Mouse (Mus musculus): ENCODE measurements at regions not wholly inside any gene's neighbourhood (a gene's known extent, or its start where the extent isn't known, plus 50 kb on each side); places are given as distances from the start of the nearest gene placed in this dataset.
"Not testable (repeated sequence)": the region's sequence is repeated elsewhere in the genome, so short reads cannot be mapped to it uniquely, and the experiment has no call there.

GRCm38 (mm10) chr14:48800857-48801256 lies 127.2 kb upstream of the Otx2 start:
- H3K9me3 ChIP-seq: no peaks in the 10 kb centered on the region
- no peak overlapping the region for H3K4me2 ChIP-seq
- WGBS: 14% methylated on average over 5 of the region's 5 CpGs
- H3K27me3 ChIP-seq: peaks cover 6% of the 10 kb centered on the region; the same call in 1 of the 2 replicates
- peaks cover 7% of the 10 kb centered on the region; the same call in 1 of the 2 replicates for H3K4me1 ChIP-seq
- no peak overlapping the region for H3K9ac ChIP-seq
- H3K27ac ChIP-seq: no peak overlapping the region
- H3K36me3 ChIP-seq: no peaks in the 10 kb centered on the region
- H3K4me3 ChIP-seq: no peak overlapping the region
- ATAC-seq (ENCODE audit: insufficient number of reproducible peaks, insufficient read depth, low FRiP score, low TSS enrichment, low read depth): no peak

DNA sequence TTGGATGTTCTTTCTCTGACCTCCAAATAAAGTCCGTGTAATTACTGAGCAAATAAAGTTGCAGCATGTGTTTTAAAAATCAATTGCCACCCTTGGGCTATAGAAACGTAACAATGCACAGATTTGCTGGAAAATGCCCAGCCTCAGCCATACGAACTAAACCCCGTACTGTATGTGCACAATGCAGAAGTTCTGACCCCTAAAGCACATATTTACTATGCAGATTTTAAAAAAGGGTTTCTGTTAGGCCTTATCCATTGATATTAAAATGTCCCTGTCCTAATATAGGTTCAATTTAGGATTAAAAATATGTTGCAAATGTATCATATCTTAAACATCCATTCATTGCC lies 126.5 kb upstream of the Otx2 start:
- ATAC-seq (ENCODE audit: insufficient number of reproducible peaks, insufficient read depth, low FRiP score, low TSS enrichment, low read depth): no peak
- no peak overlapping the region for H3K4me2 ChIP-seq
- peaks cover 6% of the 10 kb centered on the region; the same call in 1 of the 2 replicates for H3K27me3 ChIP-seq
- no peak overlapping the region for H3K9ac ChIP-seq
- peaks cover 7% of the 10 kb centered on the region; the same call in 1 of the 2 replicates for H3K4me1 ChIP-seq
- H3K4me3 ChIP-seq: no peak overlapping the region
- no peaks in the 10 kb centered on the region for H3K9me3 ChIP-seq
- no peak overlapping the region for H3K27ac ChIP-seq
- H3K36me3 ChIP-seq: no peaks in the 10 kb centered on the region
- 19% methylated on average over 4 of the region's 4 CpGs for WGBS

GRCm38 (mm10) chr14:48799442-48800099 lies 126.0 kb upstream of the Otx2 start:
- ATAC-seq (ENCODE audit: insufficient number of reproducible peaks, insufficient read depth, low FRiP score, low TSS enrichment, low read depth): no peak
- no peak overlapping the region for H3K4me3 ChIP-seq
- H3K4me1 ChIP-seq: peaks cover 7% of the 10 kb centered on the region; the same call in 1 of the 2 replicates
- H3K27me3 ChIP-seq: peaks cover 6% of the 10 kb centered on the region; the same call in 1 of the 2 replicates
- no peak overlapping the region for H3K4me2 ChIP-seq
- no peak overlapping the region for H3K9ac ChIP-seq
- WGBS: 30% methylated on average over 10 of the region's 10 CpGs
- H3K9me3 ChIP-seq: no peaks in the 10 kb centered on the region
- H3K27ac ChIP-seq: no peak overlapping the region
- no peaks in the 10 kb centered on the region for H3K36me3 ChIP-seq

GRCm38 (mm10) chr14:48791507-48791906 lies 117.9 kb upstream of the Otx2 start:
- Histone ChIP-seq H3K36me3 (no peaks in the 10 kb centered on the region), H3K9me3 (no peaks in the 10 kb centered on the region), H3K27me3 (no peaks in the 10 kb centered on the region), H3K4me1 (no peaks in the 10 kb centered on the region), H3K9ac (no peak overlapping the region), H3K27ac (no peak overlapping the region), H3K4me3 (no peak overlapping the region), H3K4me2 (no peak overlapping the region)
- WGBS: 83% methylated on average over 5 of the region's 5 CpGs
- ATAC-seq (ENCODE audit: insufficient number of reproducible peaks, insufficient read depth, low FRiP score, low TSS enrichment, low read depth): no peak

DNA sequence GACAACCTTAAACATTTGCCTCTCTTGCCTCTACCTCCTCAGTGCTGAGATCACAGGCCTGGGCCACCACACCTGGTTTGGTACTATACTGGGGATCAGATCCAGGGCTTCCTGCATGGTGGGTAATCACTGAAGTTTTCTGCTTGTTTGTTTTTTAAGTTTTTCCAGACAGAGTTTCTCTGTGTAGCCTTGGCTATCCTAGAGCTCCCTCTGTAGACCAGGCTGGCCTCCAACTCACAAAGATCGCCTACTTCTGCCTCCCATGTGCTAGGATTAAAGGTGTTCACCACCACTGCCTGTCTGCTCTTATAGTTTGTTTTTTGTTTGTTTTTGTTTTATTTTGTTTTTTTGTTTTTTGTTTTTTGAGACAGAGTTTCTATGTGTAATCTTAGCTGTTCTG lies 105.7 kb upstream of the Otx2 start:
- Histone ChIP-seq H3K36me3 (no peaks in the 10 kb centered on the region), H3K9me3 (no peaks in the 10 kb centered on the region), H3K4me2 (no peak overlapping the region), H3K4me3 (no peak overlapping the region), H3K9ac (no peak overlapping the region), H3K4me1 (no peaks in the 10 kb centered on the region), H3K27ac (no peak overlapping the region), H3K27me3 (no peaks in the 10 kb centered on the region)
- ATAC-seq (ENCODE audit: insufficient number of reproducible peaks, insufficient read depth, low FRiP score, low TSS enrichment, low read depth): no peak
- WGBS: 84% methylated on average over 1 of the region's 1 CpGs

DNA sequence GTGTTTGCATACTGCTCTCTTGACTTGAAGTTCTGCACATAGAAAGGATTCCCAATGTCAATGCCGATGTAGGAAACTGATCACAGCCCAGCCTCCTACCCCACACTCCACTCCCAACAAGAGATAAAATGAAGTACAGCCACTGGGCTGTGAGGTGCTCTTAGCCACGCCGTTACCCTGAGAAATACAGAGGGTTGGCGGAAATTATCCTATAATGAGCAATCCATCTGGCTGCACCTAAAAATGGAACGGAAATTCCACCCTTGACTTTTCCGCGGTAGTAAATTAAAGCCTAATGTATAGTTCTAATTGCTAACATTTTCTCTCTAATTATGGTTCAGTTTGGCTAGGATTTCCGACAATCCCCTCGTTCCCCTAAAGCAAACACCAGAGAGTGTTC lies 97.2 kb upstream of the Otx2 start:
- ATAC-seq (ENCODE audit: insufficient number of reproducible peaks, insufficient read depth, low FRiP score, low TSS enrichment, low read depth): no peak
- 35% methylated on average over 9 of the region's 9 CpGs for WGBS
- no peak overlapping the region for H3K4me2 ChIP-seq

DNA sequence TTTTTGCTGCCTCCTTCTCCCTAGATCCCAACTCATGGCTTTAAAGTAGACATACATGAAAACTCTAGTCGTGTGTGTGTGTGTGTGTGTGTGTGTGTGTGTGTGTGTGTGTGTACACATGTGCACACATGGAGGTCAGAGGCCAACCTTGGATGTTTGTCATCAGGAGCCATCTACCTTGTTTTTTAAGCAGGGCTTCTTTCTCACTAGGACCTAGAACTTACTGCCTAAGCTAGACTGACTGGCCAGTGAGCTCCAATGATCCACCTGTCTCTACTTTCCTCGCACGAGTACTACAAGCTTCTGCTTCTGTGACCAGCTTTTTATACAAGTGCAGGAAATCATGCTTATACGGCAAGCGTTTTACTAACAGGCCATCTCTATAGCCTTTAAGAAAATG lies 89.1 kb upstream of the Otx2 start:
- Histone ChIP-seq H3K27me3 (no peaks in the 10 kb centered on the region), H3K4me1 (no peaks in the 10 kb centered on the region), H3K4me2 (no peak overlapping the region), H3K9ac (no peak overlapping the region), H3K9me3 (no peaks in the 10 kb centered on the region), H3K27ac (no peak overlapping the region), H3K36me3 (no peaks in the 10 kb centered on the region), H3K4me3 (no peak overlapping the region)
- ATAC-seq (ENCODE audit: insufficient number of reproducible peaks, insufficient read depth, low FRiP score, low TSS enrichment, low read depth): no peak
- WGBS: 86% methylated on average over 5 of the region's 5 CpGs

More for the DNA sequence above, 97.2 kb upstream of the Otx2 start:
- no peaks in the 10 kb centered on the region for H3K27me3 ChIP-seq
- no peak overlapping the region for H3K9ac ChIP-seq
- no peak overlapping the region for H3K4me3 ChIP-seq
- H3K27ac ChIP-seq: no peak overlapping the region
- no peaks in the 10 kb centered on the region for H3K9me3 ChIP-seq
- no peaks in the 10 kb centered on the region for H3K4me1 ChIP-seq
- H3K36me3 ChIP-seq: no peaks in the 10 kb centered on the region

DNA sequence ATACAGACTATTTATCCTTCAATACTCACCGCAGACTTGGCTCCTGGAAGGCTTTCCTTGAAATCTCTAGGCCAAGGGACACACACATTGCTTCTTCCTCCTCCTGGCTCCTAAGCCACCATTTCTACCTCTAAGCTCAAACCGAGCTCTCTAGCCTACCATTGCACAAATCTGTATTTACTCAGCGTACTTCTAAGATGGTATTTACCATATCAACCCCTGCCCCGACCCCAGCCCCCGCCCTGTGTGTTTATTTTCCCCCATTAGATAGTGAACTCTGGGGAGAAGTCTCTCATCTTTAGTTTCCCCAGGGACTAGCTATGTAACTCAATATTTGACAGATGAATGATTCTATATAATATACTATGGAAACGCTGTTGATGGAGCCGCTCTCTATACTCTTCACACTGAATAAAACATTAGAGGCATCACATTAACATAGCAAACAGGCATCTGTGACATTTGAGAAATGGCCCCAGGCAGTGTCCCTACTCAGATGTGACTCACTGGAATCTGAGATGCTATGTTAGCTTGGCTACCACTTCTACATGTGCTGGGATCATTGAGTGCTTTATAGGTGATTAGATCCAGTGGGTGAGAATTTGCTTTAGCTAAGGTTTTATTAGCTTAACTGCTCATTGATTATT lies 87.5 kb upstream of the Otx2 start:
- Histone ChIP-seq H3K27me3 (no peaks in the 10 kb centered on the region), H3K9ac (no peak overlapping the region), H3K27ac (no peak overlapping the region), H3K4me2 (no peak overlapping the region), H3K36me3 (no peaks in the 10 kb centered on the region), H3K4me1 (no peaks in the 10 kb centered on the region), H3K4me3 (no peak overlapping the region), H3K9me3 (no peaks in the 10 kb centered on the region)
- WGBS: 61% methylated on average over 7 of the region's 7 CpGs
- ATAC-seq (ENCODE audit: insufficient number of reproducible peaks, insufficient read depth, low FRiP score, low TSS enrichment, low read depth): no peak

- H3K36me3 ChIP-seq; H3K4me2 ChIP-seq; H3K4me1 ChIP-seq; H3K4me3 ChIP-seq; H3K9ac ChIP-seq; H3K27ac ChIP-seq; ATAC-seq (ENCODE audit: insufficient number of reproducible peaks, insufficient read depth, low FRiP score, low TSS enrichment, low read depth); H3K9me3 ChIP-seq: not testable (repeated sequence)
- peaks cover 40% of the 10 kb centered on the region for H3K27me3 ChIP-seq
- WGBS: 92% methylated on average over 5 of the region's 5 CpGs
Observed at GRCm38 (mm10) chr14:48755096-48755495, 81.5 kb upstream of the Otx2 start.

- no peak overlapping the region for H3K4me2 ChIP-seq
- WGBS: 28% methylated on average over 11 of the region's 11 CpGs
- no peak overlapping the region for H3K4me3 ChIP-seq
- no peak overlapping the region for H3K9ac ChIP-seq
- no peaks in the 10 kb centered on the region for H3K9me3 ChIP-seq
- ATAC-seq (ENCODE audit: insufficient number of reproducible peaks, insufficient read depth, low FRiP score, low TSS enrichment, low read depth): no peak
- H3K4me1 ChIP-seq: 0 out of 2 replicates have a peak, but pooled peaks cover 9% of the 10 kb centered on the region
- H3K36me3 ChIP-seq: no peaks in the 10 kb centered on the region
- no peak overlapping the region for H3K27ac ChIP-seq
- peaks cover 44% of the 10 kb centered on the region for H3K27me3 ChIP-seq
Observed at GRCm38 (mm10) chr14:48754080-48754720, 80.6 kb upstream of the Otx2 start.

- H3K27me3 ChIP-seq: peaks cover 44% of the 10 kb centered on the region
- H3K27ac ChIP-seq: no peak overlapping the region
- H3K36me3 ChIP-seq: no peaks in the 10 kb centered on the region
- 0 out of 2 replicates have a peak, but pooled peaks cover 9% of the 10 kb centered on the region for H3K4me1 ChIP-seq
- no peak overlapping the region for H3K4me2 ChIP-seq
- ATAC-seq (ENCODE audit: insufficient number of reproducible peaks, insufficient read depth, low FRiP score, low TSS enrichment, low read depth): no peak
- no peaks in the 10 kb centered on the region for H3K9me3 ChIP-seq
- H3K4me3 ChIP-seq: no peak overlapping the region
- WGBS: 29% methylated on average over 10 of the region's 10 CpGs
- H3K9ac ChIP-seq: no peak overlapping the region
Observed at GRCm38 (mm10) chr14:48753517-48754079, 80.0 kb upstream of the Otx2 start.
